Mouse (Mus musculus) cortical plate, adult 2 months (tissue): ENCODE measurements at regions not wholly inside any gene's neighbourhood (a gene's known extent, or its start where the extent isn't known, plus 50 kb on each side); places are given as distances from the start of the nearest gene placed in this dataset.

ENCODE experiments used
- H3K27ac ChIP-seq: fragments of 200-500 bp; 2 replicates; pipeline ENCODE4 v1.5.1; 2012; ENCODE audit warnings: low read length, control low read depth, inconsistent platforms; ENCODE audit not compliant: insufficient read depth
- H3K4me1 ChIP-seq: fragments of 200-500 bp; 2 replicates; pipeline ENCODE4 v1.6.1; 2011; ENCODE audit warnings: low read length; ENCODE audit not compliant: control insufficient read depth, insufficient read depth
- H3K4me3 ChIP-seq: fragments of 200-500 bp; 2 replicates; pipeline ENCODE4 v1.5.1; 2011; ENCODE audit warnings: mild to moderate bottlenecking, low read length, control low read depth; ENCODE audit not compliant: insufficient read depth
- CTCF ChIP-seq: fragments of 200-500 bp; IDR thresholded peaks from 2 replicates; pipeline ENCODE4 v1.5.1; 2011; ENCODE audit warnings: mild to moderate bottlenecking, control low read depth, low read length; ENCODE audit not compliant: insufficient read depth; ENCODE audit errors: extremely low read depth
- POLR2A ChIP-seq: fragments of 200-500 bp; IDR thresholded peaks from 2 replicates; pipeline ENCODE4 v1.6.1; 2011; ENCODE audit warnings: mild to moderate bottlenecking, low read length, control low read depth; ENCODE audit not compliant: insufficient read depth; ENCODE audit errors: extremely low read depth

DNA sequence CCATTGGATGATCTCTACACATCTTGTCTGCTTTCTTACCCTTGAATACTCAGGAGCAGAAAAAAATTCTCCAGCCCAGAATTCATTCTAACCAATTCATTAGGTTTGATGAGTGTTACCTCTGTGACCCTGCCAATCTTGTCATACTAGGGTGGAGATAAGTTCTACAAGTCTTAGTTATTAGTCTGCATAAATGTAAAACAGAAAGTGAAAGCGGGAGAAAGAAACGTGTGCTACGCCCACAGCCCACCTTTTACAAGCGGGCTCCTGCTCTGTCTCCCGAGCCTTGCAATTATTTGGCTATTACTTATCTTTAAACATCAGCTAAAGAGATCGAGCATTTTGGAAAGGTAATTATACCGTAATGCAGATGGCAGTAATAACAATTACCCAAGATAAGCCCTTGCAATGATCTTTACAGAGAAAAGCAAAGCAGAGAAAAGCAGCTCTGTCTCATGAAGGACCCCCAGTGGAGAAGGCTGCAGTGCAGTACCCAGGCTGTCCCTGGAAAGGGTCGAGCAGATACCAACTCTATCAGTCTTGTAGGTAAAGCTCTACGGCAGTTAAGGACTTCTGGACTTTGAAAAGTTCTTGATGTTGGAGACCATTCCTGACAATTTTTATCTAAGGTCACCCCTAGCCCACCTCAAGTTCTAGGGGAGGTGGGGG, 286.1 kb upstream of the Ppargc1a start:
- TF ChIP-seq POLR2A (no peak), CTCF (no peak)
- Histone ChIP-seq H3K4me3 (no peak overlapping the region), H3K27ac (no peak overlapping the region), H3K4me1 (no peaks in the 10 kb centered on the region)

DNA sequence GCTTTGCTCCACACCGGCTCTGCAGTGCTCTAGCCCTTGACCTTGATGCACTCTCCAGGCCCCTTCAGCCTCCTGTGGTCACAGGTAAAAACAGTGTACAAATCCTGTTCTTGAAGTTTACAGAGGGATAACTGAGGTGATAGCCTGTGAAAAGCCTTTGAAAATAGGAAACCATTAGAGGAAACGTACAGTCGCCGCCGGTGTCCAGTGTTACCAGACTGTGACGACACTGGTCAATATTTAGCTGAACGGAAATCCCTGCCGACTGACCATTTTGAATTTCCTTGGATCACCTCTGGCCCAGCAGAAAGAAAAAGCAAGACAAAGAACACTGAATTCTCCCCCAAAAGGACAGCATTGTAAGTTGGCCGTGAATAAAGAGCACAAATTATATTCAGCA, 282.6 kb upstream of the Ppargc1a start:
- no peak overlapping the region for H3K27ac ChIP-seq
- H3K4me1 ChIP-seq, result no peaks in the 10 kb centered on the region
- TF ChIP-seq POLR2A, result no peak
- TF ChIP-seq CTCF, result no peak
- no peak overlapping the region for H3K4me3 ChIP-seq

DNA sequence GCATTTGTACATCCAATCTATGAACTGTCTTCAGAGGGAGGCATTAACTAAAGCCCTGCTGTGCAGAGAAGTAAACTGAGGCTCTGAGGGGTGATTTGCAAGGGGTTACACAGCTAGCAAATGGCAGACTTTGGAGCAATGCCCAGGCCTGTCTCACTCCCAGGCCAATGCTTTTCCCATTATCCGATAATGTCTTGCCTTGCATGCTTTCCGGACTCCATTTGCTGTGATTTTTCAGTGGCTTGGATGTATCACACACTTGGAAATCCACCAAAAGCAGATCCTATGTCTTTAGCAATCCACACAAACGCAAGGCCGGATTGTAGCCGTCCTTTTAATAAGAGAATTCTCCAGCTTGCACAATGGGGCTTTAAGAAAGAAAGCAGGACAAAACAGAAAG, 281.7 kb upstream of the Ppargc1a start:
- H3K4me3 ChIP-seq, result no peak overlapping the region
- H3K4me1 ChIP-seq, result no peaks in the 10 kb centered on the region
- no peak for TF ChIP-seq POLR2A
- TF ChIP-seq CTCF, result no peak
- H3K27ac ChIP-seq, result no peak overlapping the region

GRCm38 (mm10) chr5:51842189-51842588, 274.7 kb upstream of the Ppargc1a start:
- Histone ChIP-seq H3K4me1 (no peaks in the 10 kb centered on the region), H3K27ac (no peak overlapping the region), H3K4me3 (no peak overlapping the region)
- TF ChIP-seq CTCF, result no peak
- no peak for TF ChIP-seq POLR2A

GRCm38 (mm10) chr5:51841763-51842162, 274.2 kb upstream of the Ppargc1a start:
- H3K27ac ChIP-seq, result no peak overlapping the region
- TF ChIP-seq POLR2A (no peak), CTCF (no peak)
- no peak overlapping the region for H3K4me3 ChIP-seq
- no peaks in the 10 kb centered on the region for H3K4me1 ChIP-seq

DNA sequence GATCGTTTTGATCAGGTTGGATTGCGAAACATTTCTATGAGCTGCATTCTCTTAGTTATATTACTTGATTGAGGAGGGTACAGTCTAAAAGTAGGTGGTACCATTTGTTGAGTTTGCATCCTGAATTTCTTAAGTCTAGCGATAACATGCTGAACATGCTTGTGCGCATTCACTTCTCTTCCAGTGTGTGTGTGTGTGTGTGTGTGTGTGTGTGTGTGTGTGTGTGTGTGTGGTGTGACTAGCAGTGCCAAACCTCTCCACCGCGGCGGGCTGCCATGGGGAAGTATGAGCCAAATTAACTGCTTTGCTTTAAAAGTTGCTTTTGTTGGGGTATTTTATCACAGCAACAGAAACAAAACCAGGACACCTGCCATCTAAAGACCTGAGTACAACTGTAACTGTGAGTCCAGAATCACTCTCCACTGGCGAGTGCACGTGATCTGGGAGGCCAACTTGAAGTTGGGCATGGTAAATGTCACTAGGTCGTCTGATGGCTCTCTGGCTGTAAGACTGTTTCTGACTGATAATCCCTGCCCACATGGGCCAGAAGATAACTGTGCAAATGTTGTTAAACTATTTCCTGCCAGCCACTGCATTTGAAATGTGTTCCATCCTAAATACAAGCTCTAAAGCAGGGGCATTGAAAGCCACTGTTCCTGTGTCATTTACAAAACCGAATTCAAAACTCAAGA, 273.3 kb upstream of the Ppargc1a start:
- no peaks in the 10 kb centered on the region for H3K4me1 ChIP-seq
- H3K27ac ChIP-seq, result no peak overlapping the region
- H3K4me3 ChIP-seq, result no peak overlapping the region
- TF ChIP-seq POLR2A, result no peak
- no peak for TF ChIP-seq CTCF

DNA sequence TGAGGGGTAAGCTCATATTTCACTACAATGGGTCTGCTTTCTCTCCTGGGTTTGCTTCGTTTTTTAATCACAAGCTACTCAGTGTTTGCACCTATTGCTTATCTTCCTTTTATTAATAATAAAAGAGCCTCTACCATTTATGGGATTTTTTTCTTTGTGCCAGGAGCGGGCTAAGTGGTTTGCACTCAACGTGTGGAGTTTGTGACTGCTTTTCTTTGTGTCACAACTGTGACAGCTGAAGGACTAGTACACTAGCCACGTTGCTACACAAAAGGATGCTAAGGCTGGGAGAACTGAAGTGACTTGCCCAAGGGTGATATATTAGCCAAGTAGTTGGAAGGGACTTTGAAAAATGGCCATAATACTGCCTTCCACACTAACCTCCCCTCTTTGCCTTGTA, 271.8 kb upstream of the Ppargc1a start:
- H3K4me3 ChIP-seq, result no peak overlapping the region
- no peaks in the 10 kb centered on the region for H3K4me1 ChIP-seq
- TF ChIP-seq CTCF (no peak), POLR2A (no peak)
- no peak overlapping the region for H3K27ac ChIP-seq

DNA sequence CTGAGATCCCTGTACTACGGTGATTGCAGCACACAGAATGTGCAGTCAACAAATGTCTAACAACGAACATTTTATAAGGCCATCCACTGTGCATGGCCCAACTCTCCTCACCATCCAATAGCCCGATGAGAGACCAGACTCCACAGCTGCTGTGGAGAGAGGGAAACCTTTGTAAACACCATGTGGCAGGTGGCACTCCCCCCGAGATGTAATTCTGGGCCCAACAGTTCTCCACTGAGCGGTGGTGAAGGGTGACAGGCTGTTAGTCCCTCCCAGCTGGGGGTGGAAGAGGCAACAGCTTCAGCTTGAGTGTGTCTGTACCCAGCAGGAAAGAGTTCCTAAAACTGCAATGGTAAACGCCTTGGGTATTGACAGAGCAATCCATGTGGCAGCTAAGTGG, 263.0 kb upstream of the Ppargc1a start:
- no peak overlapping the region for H3K27ac ChIP-seq
- no peak overlapping the region for H3K4me3 ChIP-seq
- H3K4me1 ChIP-seq, result no peaks in the 10 kb centered on the region
- TF ChIP-seq CTCF (no peak), POLR2A (no peak)

- Histone ChIP-seq H3K27ac (no peak overlapping the region), H3K4me3 (no peak overlapping the region), H3K4me1 (no peaks in the 10 kb centered on the region)
- no peak for TF ChIP-seq CTCF
- no peak for TF ChIP-seq POLR2A
Measured at GRCm38 (mm10) chr5:51830015-51830414, 262.5 kb upstream of the Ppargc1a start.

- no peak for TF ChIP-seq CTCF
- TF ChIP-seq POLR2A, result no peak
- Histone ChIP-seq H3K4me1 (no peaks in the 10 kb centered on the region), H3K4me3 (no peak overlapping the region), H3K27ac (no peak overlapping the region)
Measured at GRCm38 (mm10) chr5:51829606-51830005, 262.1 kb upstream of the Ppargc1a start.
